Mouse (Mus musculus): Measurements from ENCODE around the gene Nmrk2.

DNA sequence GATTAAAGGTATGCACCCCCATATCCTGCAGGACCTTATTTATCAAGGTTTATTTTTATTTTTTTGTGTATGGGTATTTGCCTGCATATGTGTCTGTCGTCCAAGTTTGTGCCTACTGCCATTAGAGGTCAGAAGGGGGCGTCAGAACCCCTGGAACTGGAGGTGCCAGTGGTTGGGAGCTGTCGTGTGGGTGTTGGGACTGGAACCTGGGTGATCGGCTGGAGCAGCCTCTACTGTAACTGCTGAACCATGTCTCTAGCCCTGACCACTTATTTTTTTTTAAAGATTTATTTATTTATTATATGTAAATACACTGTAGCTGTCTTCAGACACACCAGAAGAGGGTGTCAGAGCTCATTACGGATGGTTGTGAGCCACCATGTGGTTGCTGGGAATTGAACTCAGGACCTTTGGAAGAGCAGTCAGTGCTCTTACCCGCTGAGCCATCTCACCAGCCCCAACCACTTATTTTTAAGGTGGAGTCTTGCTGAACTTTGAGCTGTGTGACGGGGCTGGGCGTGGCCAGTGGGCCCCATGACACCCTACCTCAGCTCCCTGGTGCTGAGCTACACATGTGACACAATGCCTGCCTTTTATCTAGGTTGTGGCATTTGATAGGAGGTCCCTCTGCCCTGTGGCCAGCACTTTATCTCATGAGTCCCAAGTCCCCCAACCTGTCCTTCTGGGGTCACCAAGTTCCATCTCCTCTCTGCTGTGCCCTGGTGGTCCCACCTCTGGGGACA, 1.3 kb upstream of the Nmrk2 start:
- TF ChIP-seq USF1 (IDR thresholded peaks at IDR 0.05; ENCODE audit: low read depth) (no peak), CTCF (IDR thresholded peaks at IDR 0.05; ENCODE audit: control insufficient read depth, insufficient read depth, insufficient read length) (no peak), MYOG (IDR thresholded peaks at IDR 0.05; ENCODE audit: control insufficient read depth, extremely low read depth, insufficient read length) (no peak), MAX (IDR thresholded peaks at IDR 0.05) (no peak), CEBPB (IDR thresholded peaks at IDR 0.05; ENCODE audit: low read depth) (no peak), MYOD1 (IDR thresholded peaks at IDR 0.05; ENCODE audit: control insufficient read depth, insufficient read length, low read depth) (no peak), FOSL1 (IDR thresholded peaks at IDR 0.05; ENCODE audit: insufficient read depth, low read length, poor library complexity, severe bottlenecking) (no peak)

Data from C2C12 (cell line).